Mouse (Mus musculus) WW6 (cell line): Measurements from ENCODE around the gene Gm17555.
"Not testable (repeated sequence)": the region's sequence is repeated elsewhere in the genome, so short reads cannot be mapped to it uniquely, and the experiment has no call there.

Source experiments
- DNase-seq: peaks from one replicate; pipeline ENCODE4 v3.0.0-alpha.2; 2013; ENCODE audit warnings: low read depth, low spot score

Gm17555 gene

DNA sequence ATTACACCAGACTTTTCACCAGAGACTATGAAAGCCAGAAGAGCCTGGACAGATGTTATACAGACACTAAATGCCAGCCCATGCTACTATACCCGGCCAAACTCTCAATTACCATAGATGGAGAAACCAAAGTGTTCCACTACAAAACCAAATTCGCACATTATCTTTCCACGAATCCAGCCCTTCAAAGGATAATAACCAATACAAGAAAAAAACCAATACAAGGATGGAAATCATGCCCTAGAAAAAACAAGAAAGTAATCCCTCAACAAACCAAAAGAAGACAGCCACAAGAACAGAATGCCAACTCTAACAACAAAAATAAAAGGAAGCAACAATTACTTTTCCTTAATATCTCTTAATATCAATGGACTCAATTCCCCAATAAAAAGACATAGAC, at the start of gene Gm17555:
TSS of gene Gm17555 (plus strand) at position 301 of the 400 bp plus-strand sequence.
- DNase-seq: not testable (repeated sequence)

GRCm38 (mm10) chr2:126165277-126166018, 49.5 kb upstream of the Gm17555 start:
- DNase-seq: no peak

DNA sequence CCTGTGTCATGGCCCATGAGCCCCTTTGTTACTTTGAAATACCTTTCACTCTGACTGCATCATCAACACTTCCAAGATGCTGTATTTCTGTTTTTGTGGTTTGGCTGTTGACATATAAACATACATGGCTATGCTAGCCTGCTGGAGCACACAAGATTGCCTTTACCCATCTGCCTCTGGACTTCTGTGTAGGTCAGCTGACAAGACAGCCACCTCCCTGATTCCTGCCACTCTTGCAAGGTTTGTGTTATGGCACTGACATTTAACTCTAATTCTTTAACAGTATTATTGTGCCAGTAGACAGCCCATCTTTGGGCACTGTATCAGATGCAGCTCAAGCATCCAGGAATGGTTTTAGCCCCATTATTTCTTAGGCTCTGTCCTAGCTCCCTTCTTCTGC, 48.6 kb upstream of the Gm17555 start:
- no peak for DNase-seq

DNA sequence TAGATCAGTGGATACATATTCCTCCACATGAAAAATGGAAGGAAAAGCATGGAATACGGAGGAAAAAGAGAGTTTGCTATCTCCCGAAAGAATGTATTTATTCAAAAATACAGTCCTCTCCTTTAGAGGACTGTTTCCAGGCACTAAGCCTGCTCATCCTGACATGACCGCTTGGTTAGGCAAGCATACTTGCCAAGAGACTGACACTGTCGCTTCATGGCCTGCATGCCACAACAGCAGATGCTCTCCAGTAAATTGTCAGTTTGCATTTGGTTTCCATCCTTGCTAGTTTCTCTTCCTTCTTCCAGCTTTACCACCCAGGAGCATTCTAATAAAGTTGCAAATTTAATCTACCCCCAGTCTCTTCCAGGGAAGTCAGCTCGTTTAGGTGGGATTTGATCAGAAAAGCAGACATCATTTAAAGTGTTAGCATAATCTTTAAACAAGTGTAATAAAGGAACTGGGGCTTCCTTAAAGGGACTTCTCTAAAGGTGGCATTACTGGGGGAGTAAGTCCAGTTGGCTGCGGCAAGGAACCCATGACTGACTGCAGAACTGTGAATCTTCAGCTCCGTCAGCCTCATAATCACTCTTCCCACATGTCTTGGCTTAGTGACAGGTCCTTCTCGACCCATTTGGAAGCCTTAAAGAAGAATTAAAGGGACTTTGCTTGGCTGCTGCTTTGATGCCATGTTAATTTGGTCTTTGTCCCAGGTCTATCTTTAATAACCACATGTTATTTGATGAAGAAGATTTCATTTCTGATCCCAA, 47.9 kb upstream of the Gm17555 start:
- no peak for DNase-seq

DNA sequence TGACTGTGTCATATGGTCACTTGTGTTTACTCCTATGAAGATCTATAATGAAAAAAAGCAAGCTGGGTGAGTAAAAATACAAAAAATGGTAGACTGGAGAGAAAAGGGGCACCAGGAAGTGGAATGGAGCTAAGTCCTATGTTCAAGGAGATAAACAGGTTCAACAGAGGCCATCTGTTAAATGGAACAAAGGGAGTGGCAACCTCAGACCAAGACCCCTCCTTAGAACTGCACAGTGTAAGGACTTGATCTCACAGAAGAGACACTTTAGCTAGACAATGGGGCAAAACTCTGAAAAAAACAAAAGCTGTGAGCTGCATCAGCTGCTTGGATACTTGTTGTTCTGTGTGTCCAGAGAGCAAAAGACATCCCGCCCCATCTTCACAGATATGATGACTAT, 43.5 kb upstream of the Gm17555 start:
- no peak for DNase-seq

DNA sequence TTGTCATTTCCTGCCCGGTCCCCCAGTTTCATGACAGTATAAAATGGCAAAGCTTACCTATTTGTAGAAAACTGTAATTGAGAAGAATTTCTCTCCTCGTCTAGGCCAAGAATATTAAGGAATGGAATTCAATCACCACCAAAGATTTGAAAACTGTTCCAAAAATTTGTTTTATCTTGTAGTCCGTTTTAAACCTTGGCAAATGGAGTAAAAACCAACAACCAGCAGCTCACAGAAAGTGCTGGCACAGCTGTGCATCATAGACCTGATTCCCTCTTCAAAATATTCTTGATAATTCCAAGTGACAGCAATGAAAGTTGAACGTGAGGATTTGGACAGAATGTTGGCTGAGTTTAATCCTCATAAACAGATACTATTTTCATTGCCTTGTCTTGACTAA, 23.6 kb upstream of the Gm17555 start:
- no peak for DNase-seq

GRCm38 (mm10) chr2:126192129-126192528, 22.8 kb upstream of the Gm17555 start:
- no peak for DNase-seq

DNA sequence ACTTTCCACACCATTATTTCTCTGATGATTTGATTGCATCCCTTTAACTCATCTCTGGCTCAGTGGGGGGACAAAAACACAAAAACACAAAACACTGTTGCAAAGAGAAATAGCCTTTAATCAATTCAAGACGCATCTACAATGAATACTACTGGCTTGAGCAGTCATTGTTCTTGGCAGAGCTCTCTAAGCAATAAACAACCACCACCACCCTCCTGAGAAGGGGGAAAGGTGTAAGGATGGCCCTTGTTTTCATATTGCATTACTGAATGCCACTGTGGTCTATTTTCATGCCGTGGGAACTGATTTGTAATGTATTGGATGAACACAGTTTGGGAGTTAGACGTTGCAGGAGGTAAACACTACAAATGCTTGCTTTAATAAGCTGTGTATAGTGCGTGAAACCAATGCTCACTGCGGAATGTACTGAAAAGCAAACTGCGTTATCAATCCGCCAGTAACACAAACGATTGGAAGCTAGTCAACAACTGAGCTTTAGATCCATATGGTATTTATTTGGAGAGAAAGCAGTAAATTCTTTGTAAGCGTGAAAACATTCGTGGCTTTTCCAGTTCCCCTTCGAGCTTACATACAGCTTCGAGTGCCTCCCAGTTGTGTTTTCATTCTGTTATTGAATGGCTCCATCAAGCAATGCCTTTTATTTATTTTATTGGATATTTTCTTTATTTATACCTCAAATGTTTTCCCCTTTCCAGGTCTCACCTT, 19.1 kb upstream of the Gm17555 start:
- no peak for DNase-seq

DNA sequence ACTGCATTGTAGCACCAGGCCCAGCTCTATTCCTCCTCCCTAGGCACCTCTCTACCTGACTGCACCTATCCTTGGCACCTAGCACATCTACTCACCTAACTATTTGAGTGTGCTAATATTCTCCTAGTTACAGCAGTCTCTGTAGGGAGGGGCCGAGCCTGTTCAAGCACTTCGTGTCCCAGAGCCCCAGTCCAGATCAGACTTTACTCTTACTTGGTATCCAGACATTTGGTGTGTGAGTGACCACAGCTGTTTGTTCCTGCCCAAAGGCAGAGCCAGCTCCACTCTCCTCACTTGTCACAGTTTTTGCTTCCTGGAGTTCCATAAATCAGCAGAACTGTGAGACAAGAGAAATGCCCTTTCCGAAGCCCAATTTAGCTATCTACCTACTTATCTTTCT, 15.9 kb upstream of the Gm17555 start:
- DNase-seq: no peak

DNA sequence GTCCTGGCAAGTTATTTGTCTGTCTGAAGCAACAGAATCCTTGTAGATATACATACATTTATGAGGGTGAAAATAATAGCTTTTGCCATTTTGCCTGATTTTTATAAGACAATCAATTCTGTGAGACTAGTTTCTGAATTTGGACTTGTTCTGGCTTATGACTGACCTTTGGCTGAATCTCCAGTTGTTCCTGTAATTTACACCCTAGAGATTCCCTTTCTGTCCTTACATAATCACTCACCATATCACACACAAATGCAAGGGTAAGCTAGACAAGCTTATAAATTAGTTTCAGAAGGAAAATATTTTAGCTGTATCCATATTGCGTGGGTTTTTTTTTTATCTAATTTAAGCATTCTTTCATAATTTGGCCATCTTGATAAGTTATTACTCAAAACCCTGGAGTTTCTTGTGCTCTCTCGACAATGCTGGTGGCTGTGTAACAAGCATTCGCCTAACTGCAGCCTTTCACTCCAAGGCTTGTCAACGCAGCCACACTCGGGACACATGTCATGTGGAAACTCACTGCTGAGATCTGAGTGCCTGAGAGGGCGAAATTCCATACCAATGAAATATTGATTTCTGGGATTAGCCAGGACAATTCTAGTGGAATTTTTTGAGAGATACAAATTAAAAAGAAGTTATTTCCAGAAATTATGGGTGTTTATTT, 3.8 kb upstream of the Gm17555 start:
- DNase-seq: no peak

DNA sequence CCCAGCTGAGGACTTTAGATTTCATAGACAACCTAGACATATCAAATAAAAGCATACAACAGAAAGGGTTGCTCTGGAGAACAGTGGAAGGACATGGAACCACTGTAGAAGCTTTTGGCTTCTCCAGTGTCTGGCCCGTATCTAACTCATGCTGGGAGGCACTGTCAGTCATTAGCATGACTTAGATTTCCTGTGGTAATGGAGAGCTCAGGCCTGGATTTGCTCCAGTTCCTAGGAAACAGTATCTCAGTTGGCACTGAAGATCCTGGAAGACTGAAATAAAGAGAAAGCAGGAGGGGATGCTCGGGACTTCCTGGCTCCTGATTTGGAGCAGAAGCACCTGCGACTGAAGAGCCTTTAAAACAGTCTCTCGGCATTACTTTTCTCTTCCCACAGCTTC, 12.7 kb downstream of the Gm17555 start:
- DNase-seq: no peak

- no peak for DNase-seq
These were observed 16.8 kb downstream of the Gm17555 start for GRCm38 (mm10) chr2:126231731-126232130.

- DNase-seq: no peak
These were observed 22.0 kb downstream of the Gm17555 start for GRCm38 (mm10) chr2:126236905-126237304.

- no peak for DNase-seq
These were observed 30.5 kb downstream of the Gm17555 start for GRCm38 (mm10) chr2:126245446-126245845.

DNA sequence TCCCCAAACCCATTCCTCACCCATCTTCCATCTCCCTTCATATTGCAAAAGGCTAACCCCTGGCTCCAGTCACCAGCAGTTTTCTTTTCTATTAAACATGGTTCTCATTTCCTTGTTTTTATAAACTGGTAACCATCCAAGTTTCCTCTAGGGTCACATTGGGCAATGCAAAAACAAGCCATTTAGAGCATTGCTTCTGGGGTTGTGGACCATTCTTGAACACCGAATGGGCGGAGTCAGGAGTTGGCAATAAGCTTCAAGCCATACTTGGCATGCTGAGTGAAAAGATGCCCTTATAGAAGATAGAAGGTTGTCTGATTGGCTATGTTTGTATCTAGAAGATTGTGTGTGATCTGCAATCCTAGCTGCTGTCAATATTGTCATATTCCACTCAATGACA, 33.6 kb downstream of the Gm17555 start:
- no peak for DNase-seq

DNA sequence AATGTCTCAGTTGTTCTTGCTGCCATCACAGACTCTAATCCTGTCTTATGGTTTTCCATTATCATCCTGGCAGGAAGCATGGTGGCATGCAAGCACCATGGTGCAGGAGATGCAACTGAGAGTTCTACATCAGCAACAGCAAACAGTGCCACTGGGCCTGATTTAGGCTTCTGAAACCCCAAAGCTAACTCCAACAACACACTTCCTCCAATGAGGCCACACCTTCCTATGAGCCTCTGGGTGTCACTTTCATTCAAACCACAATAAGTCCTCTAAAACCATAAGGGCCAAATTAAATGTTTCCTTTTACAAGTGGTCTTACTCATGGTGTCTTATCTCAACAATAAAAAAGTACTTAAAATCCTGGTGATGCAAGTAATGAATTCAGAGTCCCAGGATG, 37.3 kb downstream of the Gm17555 start:
- DNase-seq: no peak
